Mouse (Mus musculus) E14TG2a.4 (cell line): Measurements from ENCODE around the gene Cmss1.

Experiments
- CTCF ChIP-seq: conservative IDR thresholded peaks from 2 replicates; pipeline ENCODE4 v1.5.1; 2014; ENCODE audit warnings: low read length
- NANOG ChIP-seq: IDR thresholded peaks from 2 replicates; pipeline ENCODE4 v1.6.1; 2014; ENCODE audit warnings: borderline replicate concordance, low read length, mixed read lengths
- POU5F1 ChIP-seq: IDR thresholded peaks from 2 replicates; pipeline ENCODE4 v1.6.1; 2014; ENCODE audit warnings: low read length, borderline replicate concordance

GRCm38 (mm10) chr16:57543243-57543642 is 63.4 kb downstream of the Cmss1 start:
- no peak for TF ChIP-seq CTCF
- TF ChIP-seq NANOG, result no peak; the same call in 1 of the 2 replicates
- TF ChIP-seq POU5F1, result no peak
